Mouse (Mus musculus) MEL (cell line): ENCODE results near the gene Rapgef4.

Experiments
- CTCF ChIP-seq, 3 experiments: IDR thresholded peaks in 2 of 3; conservative IDR thresholded peaks in 1 of 3; 2 replicates each; pipeline ENCODE4 v1.5.1; 2011 to 2012; ENCODE audit warnings: low read length in 3 of 3, low read depth in 2 of 3, mild to moderate bottlenecking in 2 of 3, improper control_type of control experiment in 1 of 3, inconsistent platforms in 1 of 3, mixed read lengths in 1 of 3, moderate library complexity in 1 of 3; ENCODE audit not compliant: control insufficient read depth in 1 of 3, insufficient read depth in 1 of 3, poor library complexity in 1 of 3, severe bottlenecking in 1 of 3
- E2F4 ChIP-seq: IDR thresholded peaks from 2 replicates; pipeline ENCODE4 v1.6.1; 2011; ENCODE audit warnings: low read depth, low read length, improper control_type of control experiment, borderline replicate concordance
- GABPA ChIP-seq: IDR thresholded peaks from 2 replicates; pipeline ENCODE4 v1.6.1; 2012; ENCODE audit warnings: low read depth, mild to moderate bottlenecking, inconsistent platforms, low read length, improper control_type of control experiment, moderate library complexity
- GATA1 ChIP-seq: IDR thresholded peaks from 2 replicates; pipeline ENCODE4 v1.6.1; 2011; ENCODE audit warnings: low read depth, low read length, improper control_type of control experiment
- HCFC1 ChIP-seq: IDR thresholded peaks from 2 replicates; pipeline ENCODE4 v1.6.1; 2012; ENCODE audit warnings: low read depth, mild to moderate bottlenecking, inconsistent platforms, low read length, improper control_type of control experiment, moderate library complexity
- MAFK ChIP-seq: IDR thresholded peaks from 2 replicates; pipeline ENCODE4 v1.6.1; 2011; ENCODE audit warnings: low read depth, mild to moderate bottlenecking, low read length, improper control_type of control experiment, borderline replicate concordance
- MXI1 ChIP-seq: IDR thresholded peaks from 2 replicates; pipeline ENCODE4 v1.6.1; 2011; ENCODE audit warnings: mild to moderate bottlenecking, low read depth, low read length, improper control_type of control experiment
- POLR2A ChIP-seq, 2 experiments: IDR thresholded peaks; 2 replicates each; pipeline ENCODE4 v1.6.1; 2011 to 2012; ENCODE audit warnings: low read length in 2 of 2, mild to moderate bottlenecking in 2 of 2, control low read depth in 1 of 2, improper control_type of control experiment in 1 of 2, low read depth in 1 of 2, moderate library complexity in 1 of 2; ENCODE audit not compliant: control insufficient read depth in 1 of 2, insufficient read depth in 1 of 2, poor library complexity in 1 of 2
- RCOR1 ChIP-seq: IDR thresholded peaks from 2 replicates; pipeline ENCODE4 v1.6.1; 2012; ENCODE audit warnings: low read depth, mild to moderate bottlenecking, inconsistent platforms, low read length, improper control_type of control experiment
- SIN3A ChIP-seq: IDR thresholded peaks from 2 replicates; pipeline ENCODE4 v1.6.1; 2012; ENCODE audit warnings: low read length, improper control_type of control experiment, inconsistent platforms
- TAL1 ChIP-seq: IDR thresholded peaks from 2 replicates; pipeline ENCODE4 v1.6.1; 2012; ENCODE audit warnings: mild to moderate bottlenecking, inconsistent platforms, low read length, moderate library complexity, mixed read lengths
- TBP ChIP-seq: IDR thresholded peaks from 2 replicates; pipeline ENCODE4 v1.8.0; 2011; ENCODE audit warnings: low read depth, low read length, improper control_type of control experiment
- TCF12 ChIP-seq: IDR thresholded peaks from 2 replicates; pipeline ENCODE4 v1.6.1; 2014; ENCODE audit warnings: low read depth, mild to moderate bottlenecking, inconsistent platforms, low read length, improper control_type of control experiment, moderate library complexity
- UBTF ChIP-seq: IDR thresholded peaks from 2 replicates; pipeline ENCODE4 v1.6.1; 2012; ENCODE audit warnings: low read depth, mild to moderate bottlenecking, inconsistent platforms, low read length, improper control_type of control experiment, moderate library complexity, borderline replicate concordance; ENCODE audit not compliant: insufficient read depth

GRCm38 (mm10) chr2:71967855-71968254 lies 13.2 kb upstream of the Rapgef4 start:
- TF ChIP-seq CTCF (IDR thresholded peaks at IDR 0.05 in 2 of 3, conservative IDR thresholded peaks at IDR 0.05 in 1 of 3; ENCODE audit: control insufficient read depth in 1 of 3, insufficient read depth in 1 of 3, low read depth in 2 of 3, low read length in 3 of 3, poor library complexity in 1 of 3, severe bottlenecking in 1 of 3) (no peak), GABPA (no peak), POLR2A (IDR thresholded peaks at IDR 0.05; ENCODE audit: control insufficient read depth in 1 of 2, insufficient read depth in 1 of 2, low read depth in 1 of 2, low read length in 2 of 2, poor library complexity in 1 of 2) (no peak), TCF12 (no peak), RCOR1 (no peak), HCFC1 (no peak), E2F4 (no peak), MAFK (no peak), MXI1 (no peak), TBP (no peak), GATA1 (no peak), TAL1 (no peak), SIN3A (no peak), UBTF (no peak)
